Mouse (Mus musculus) spleen, adult 18-20 months (tissue): ENCODE measurements around the gene Mrps35.

Experiments
- DNase-seq, 2 experiments: peaks; one replicate each; pipeline ENCODE4 v3.0.0; 2022; ENCODE audit warnings: mixed read lengths in 2 of 2

Gene Mrps35

GRCm38 (mm10) chr6:147090191-147090590 is 47.6 kb downstream of the Mrps35 start:
- no peak for DNase-seq

GRCm38 (mm10) chr6:147091136-147092120 is 48.9 kb downstream of the Mrps35 start, which contains the start of gene Klhl42:
TSS of gene Klhl42 (plus strand) at chr6:147091379.
- peak; percentile 73 to 81 for DNase-seq

- DNase-seq = peak in 1 of 2 experiments; percentile 27
Measured at GRCm38 (mm10) chr6:147092136-147092535, 49.6 kb downstream of the Mrps35 start.

- no peak for DNase-seq
Measured at GRCm38 (mm10) chr6:147094771-147095170, 52.2 kb downstream of the Mrps35 start.

- DNase-seq = no peak
Measured at GRCm38 (mm10) chr6:147096109-147096508, 53.5 kb downstream of the Mrps35 start.

- DNase-seq = no peak
Measured at GRCm38 (mm10) chr6:147096934-147097333, 54.4 kb downstream of the Mrps35 start.

- no peak for DNase-seq
Measured at GRCm38 (mm10) chr6:147097346-147097929, 54.9 kb downstream of the Mrps35 start.

GRCm38 (mm10) chr6:147099458-147100277 is 57.1 kb downstream of the Mrps35 start:
- peak; percentile 48 to 55 for DNase-seq

- no peak for DNase-seq
Measured at GRCm38 (mm10) chr6:147102293-147102692, 59.7 kb downstream of the Mrps35 start.

GRCm38 (mm10) chr6:147105529-147105928 is 63.0 kb downstream of the Mrps35 start:
- no peak for DNase-seq

GRCm38 (mm10) chr6:147106716-147107115 is 64.2 kb downstream of the Mrps35 start:
- no peak for DNase-seq

- DNase-seq = no peak
Measured at GRCm38 (mm10) chr6:147109283-147109682, 66.7 kb downstream of the Mrps35 start.

GRCm38 (mm10) chr6:147116579-147116978 is 74.0 kb downstream of the Mrps35 start:
- DNase-seq = peak; percentile 36 to 78

- no peak for DNase-seq
Measured at GRCm38 (mm10) chr6:147117764-147118163, 75.2 kb downstream of the Mrps35 start.

- DNase-seq = no peak
Measured at GRCm38 (mm10) chr6:147118190-147118589, 75.6 kb downstream of the Mrps35 start.

GRCm38 (mm10) chr6:147121320-147121719 is 78.8 kb downstream of the Mrps35 start:
- no peak for DNase-seq
